Mouse (Mus musculus) intestine, embryonic 14.5 days (tissue): ENCODE measurements around the gene Camk1d. TPM values are rescaled to one million over a fixed set of nuclear protein-coding genes. Genes with fewer than 3 reads are reported as not detected.

Experiments used
- ATAC-seq: fragments of 200-750 bp; cut with Nextera tagmentation; replicated peaks from 2 replicates; pipeline ENCODE4 v1.8.0; 2017; ENCODE audit warnings: low read depth, moderate number of reproducible peaks, moderate TSS enrichment, moderate library complexity; ENCODE audit not compliant: low FRiP score, low TSS enrichment
- DNase-seq: peaks from one replicate; pipeline ENCODE4 v3.0.0-alpha.2; 2018; ENCODE audit warnings: low spot score
- H3K27ac ChIP-seq: fragments of 300-500 bp; sonication (generic); 2 replicates; pipeline ENCODE4 v1.5.1; 2014; ENCODE audit warnings: low read depth, mild to moderate bottlenecking, control low read depth
- H3K27me3 ChIP-seq: fragments of 300-500 bp; sonication (generic); replicated peaks from 2 replicates; pipeline ENCODE4 v1.6.1; 2014; ENCODE audit warnings: low read length, control low read depth; ENCODE audit not compliant: control insufficient read depth, insufficient read depth
- H3K36me3 ChIP-seq: fragments of 300-500 bp; sonication (generic); 2 replicates; pipeline ENCODE4 v1.6.1; 2014; ENCODE audit warnings: low read length, control low read depth; ENCODE audit not compliant: control insufficient read depth, insufficient read depth
- H3K4me1 ChIP-seq: fragments of 300-500 bp; sonication (generic); replicated peaks from 2 replicates; pipeline ENCODE4 v1.6.1; 2014; ENCODE audit warnings: low read length, control low read depth, mixed read lengths; ENCODE audit not compliant: control insufficient read depth, insufficient read depth
- H3K4me2 ChIP-seq: fragments of 300-500 bp; sonication (generic); 2 replicates; pipeline ENCODE4 v1.6.1; 2014; ENCODE audit warnings: low read length
- H3K4me3 ChIP-seq: fragments of 300-500 bp; sonication (generic); 2 replicates; pipeline ENCODE4 v1.5.1; 2014; ENCODE audit warnings: low read depth, low read length, control low read depth, mixed read lengths
- H3K9ac ChIP-seq: fragments of 300-500 bp; sonication (generic); 2 replicates; pipeline ENCODE4 v1.6.1; 2014; ENCODE audit warnings: mild to moderate bottlenecking, low read length
- H3K9me3 ChIP-seq: fragments of 300-500 bp; sonication (generic); 2 replicates; pipeline ENCODE4 v1.6.1; 2016; ENCODE audit warnings: low read length, control low read depth; ENCODE audit not compliant: control insufficient read depth
- WGBS: fragments of 180-500 bp; shearing (Covaris S2); extraction: QIAGEN DNeasy Blood & Tissue Kit; methylation state at CpG from one replicate; pipeline ENCODE4 v1.1.7; 2014; 5-methylcytosine and 5-hydroxymethylcytosine counted together
- polyA plus RNA-seq: library from polyadenylated mRNA; unstranded; fragments of >200 nt; fragmentation: Nextera tagmentation; extraction: Ambion mirVana; gene quantifications from 2 replicates; pipeline ENCODE4 v1.2.1, GENCODE M21; 2014

Gene Camk1d
- polyA plus RNA-seq, 1 experiment from 2014 or later, result 20.7 TPM

DNA sequence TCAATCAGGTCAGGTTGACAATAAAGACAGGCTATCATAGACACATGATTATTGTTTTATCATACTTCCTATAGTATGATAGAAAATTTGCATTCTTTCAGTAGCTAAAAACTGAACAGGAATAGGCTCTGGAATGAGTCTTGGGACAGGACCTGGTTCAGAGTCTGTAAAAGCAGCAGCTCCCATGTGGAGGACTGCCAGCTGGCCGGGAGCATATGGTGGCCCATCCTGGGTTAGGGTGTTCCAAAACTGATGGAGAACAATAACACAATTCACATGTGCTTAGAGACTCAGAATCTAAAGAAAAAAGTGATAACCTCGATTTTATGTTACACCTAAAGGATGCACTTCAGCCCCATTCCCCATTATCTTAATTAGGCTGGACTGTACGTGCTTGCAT is 343.0 kb downstream of the Camk1d start:
- no peak overlapping the region for H3K4me2 ChIP-seq
- no peaks in the 10 kb centered on the region for H3K4me1 ChIP-seq
- no peaks in the 10 kb centered on the region for H3K9me3 ChIP-seq
- WGBS, result 76% methylated on average over 3 of the region's 3 CpGs
- H3K4me3 ChIP-seq, result no peak overlapping the region
- no peak for DNase-seq
- H3K36me3 ChIP-seq, result no peaks in the 10 kb centered on the region
- no peak for ATAC-seq
- no peaks in the 10 kb centered on the region for H3K27me3 ChIP-seq
- H3K27ac ChIP-seq, result no peak overlapping the region
- H3K9ac ChIP-seq, result no peak overlapping the region

GRCm38 (mm10) chr2:5370591-5370990 is 343.7 kb downstream of the Camk1d start:
- Histone ChIP-seq H3K27ac (no peak overlapping the region), H3K27me3 (no peaks in the 10 kb centered on the region), H3K9ac (no peak overlapping the region), H3K4me1 (no peaks in the 10 kb centered on the region), H3K9me3 (no peaks in the 10 kb centered on the region), H3K36me3 (no peaks in the 10 kb centered on the region), H3K4me3 (no peak overlapping the region), H3K4me2 (no peak overlapping the region)
- no peak for DNase-seq
- WGBS, result 81% methylated on average over 3 of the region's 3 CpGs
- no peak for ATAC-seq

- Histone ChIP-seq H3K4me1 (no peaks in the 10 kb centered on the region), H3K9ac (no peak overlapping the region), H3K27ac (no peak overlapping the region), H3K27me3 (no peaks in the 10 kb centered on the region), H3K4me2 (no peak overlapping the region), H3K9me3 (no peaks in the 10 kb centered on the region), H3K36me3 (peaks cover 4% of the 10 kb centered on the region; the same call in 1 of the 2 replicates), H3K4me3 (no peak overlapping the region)
- 58% methylated on average over 5 of the region's 5 CpGs for WGBS
- no peak for ATAC-seq
- DNase-seq, result no peak
Measured at GRCm38 (mm10) chr2:5363836-5364235, 350.5 kb downstream of the Camk1d start.

GRCm38 (mm10) chr2:5358049-5358448 is 356.3 kb downstream of the Camk1d start:
- Histone ChIP-seq H3K36me3 (peaks cover 4% of the 10 kb centered on the region; the same call in 1 of the 2 replicates), H3K27ac (no peak overlapping the region), H3K4me3 (no peak overlapping the region), H3K4me1 (no peaks in the 10 kb centered on the region), H3K4me2 (no peak overlapping the region), H3K9me3 (no peaks in the 10 kb centered on the region), H3K27me3 (no peaks in the 10 kb centered on the region), H3K9ac (no peak overlapping the region)
- DNase-seq (no peak), ATAC-seq (no peak)
- whole genome bisulfite sequencing, result 77% methylated on average over 5 of the region's 5 CpGs

DNA sequence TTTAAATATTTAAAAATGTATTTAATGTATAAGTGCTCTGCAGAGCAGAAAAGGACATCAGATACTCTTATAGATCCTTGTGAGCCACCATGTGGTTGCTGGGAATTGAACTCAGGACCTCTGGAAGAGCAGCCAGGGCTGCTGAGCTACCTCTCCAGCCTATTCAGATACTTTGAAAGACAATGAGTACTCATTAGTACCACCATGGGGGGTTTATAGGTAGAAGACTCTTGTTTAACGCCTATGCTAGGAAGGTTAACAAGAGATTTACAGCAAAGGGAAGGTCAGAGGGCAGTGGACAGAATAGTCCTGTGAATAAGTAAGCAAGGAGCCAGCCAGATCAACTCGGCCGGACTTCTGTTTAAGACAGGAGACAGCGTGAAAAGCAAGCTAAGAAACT is 357.3 kb downstream of the Camk1d start:
- Histone ChIP-seq H3K4me1 (no peaks in the 10 kb centered on the region), H3K27me3 (no peaks in the 10 kb centered on the region), H3K4me3 (no peak overlapping the region), H3K9me3 (no peaks in the 10 kb centered on the region), H3K9ac (no peak overlapping the region), H3K36me3 (peaks cover 4% of the 10 kb centered on the region; the same call in 1 of the 2 replicates), H3K4me2 (no peak overlapping the region), H3K27ac (no peak overlapping the region)
- no peak for ATAC-seq
- no peak for DNase-seq
- WGBS, result 67% methylated on average over 4 of the region's 4 CpGs

GRCm38 (mm10) chr2:5352821-5353522 is 361.3 kb downstream of the Camk1d start:
- Histone ChIP-seq H3K4me2 (no peak overlapping the region), H3K4me3 (no peak overlapping the region), H3K27ac (no peak overlapping the region), H3K27me3 (no peaks in the 10 kb centered on the region), H3K9me3 (no peaks in the 10 kb centered on the region), H3K9ac (no peak overlapping the region), H3K4me1 (no peaks in the 10 kb centered on the region), H3K36me3 (no peaks in the 10 kb centered on the region)
- WGBS, result 86% methylated on average over 13 of the region's 13 CpGs
- no peak for ATAC-seq
- DNase-seq, result no peak

DNA sequence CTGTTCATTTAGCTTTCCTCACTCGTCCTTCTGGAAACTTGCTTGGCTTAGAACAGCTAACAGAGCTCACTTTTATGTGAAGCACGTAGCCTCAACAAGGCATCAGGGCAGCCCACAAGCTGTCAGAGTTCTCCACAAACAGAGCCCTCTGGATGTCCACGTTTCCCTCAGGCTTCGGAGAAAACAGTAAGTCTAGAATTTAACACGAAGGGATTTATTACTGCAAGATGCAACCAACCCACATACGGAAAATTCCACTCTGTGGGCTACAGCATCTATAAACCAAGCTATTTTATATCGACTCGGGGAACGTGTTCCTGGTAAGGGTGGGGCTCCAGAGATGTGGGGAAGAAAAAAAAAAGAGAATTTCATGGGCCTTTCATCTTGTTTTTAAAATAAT is 369.0 kb downstream of the Camk1d start:
- no peak overlapping the region for H3K4me2 ChIP-seq
- H3K36me3 ChIP-seq, result no peaks in the 10 kb centered on the region
- H3K9me3 ChIP-seq, result no peaks in the 10 kb centered on the region
- DNase-seq (peak; percentile 35), ATAC-seq (no peak)
- H3K27ac ChIP-seq, result no peak overlapping the region
- H3K27me3 ChIP-seq, result no peaks in the 10 kb centered on the region
- H3K4me1 ChIP-seq, result no peaks in the 10 kb centered on the region
- no peak overlapping the region for H3K9ac ChIP-seq
- WGBS, result 59% methylated on average over 9 of the region's 9 CpGs
- H3K4me3 ChIP-seq, result no peak overlapping the region

- Histone ChIP-seq H3K4me2 (no peak overlapping the region), H3K4me3 (no peak overlapping the region), H3K27me3 (no peaks in the 10 kb centered on the region), H3K36me3 (no peaks in the 10 kb centered on the region), H3K4me1 (no peaks in the 10 kb centered on the region), H3K9me3 (no peaks in the 10 kb centered on the region), H3K27ac (no peak overlapping the region), H3K9ac (no peak overlapping the region)
- 71% methylated on average over 12 of the region's 12 CpGs for WGBS
- DNase-seq, result peak; percentile 41
- ATAC-seq, result no peak
Measured at GRCm38 (mm10) chr2:5327533-5328250, 386.6 kb downstream of the Camk1d start.

GRCm38 (mm10) chr2:5324806-5325205 is 389.5 kb downstream of the Camk1d start:
- no peaks in the 10 kb centered on the region for H3K36me3 ChIP-seq
- H3K4me2 ChIP-seq, result no peak overlapping the region
- 64% methylated on average over 3 of the region's 3 CpGs for WGBS

More at GRCm38 (mm10) chr2:5324806-5325205, 389.5 kb downstream of the Camk1d start:
- no peak for ATAC-seq
- Histone ChIP-seq H3K27ac (no peak overlapping the region), H3K4me1 (no peaks in the 10 kb centered on the region), H3K4me3 (no peak overlapping the region), H3K27me3 (no peaks in the 10 kb centered on the region), H3K9me3 (no peaks in the 10 kb centered on the region), H3K9ac (no peak overlapping the region)
- DNase-seq, result no peak
